Mouse (Mus musculus) heart, adult 18-20 months (tissue): ENCODE results near the gene Alkbh1. TPM values are rescaled to one million over a fixed set of nuclear protein-coding genes. Genes with fewer than 3 reads are reported as not detected.
A peak's percentile ranks its signal among the peaks of the same experiment; 100 is the strongest.

ENCODE experiments used
- DNase-seq, 2 experiments: peaks; one replicate each; pipeline ENCODE4 v3.0.0; 2021 to 2022; ENCODE audit warnings: mixed read lengths in 1 of 2
- total RNA-seq, 2 experiments: library from RNA; stranded (reverse); gene quantifications; 2 replicates each; pipeline ENCODE4 v1.2.3; 2021

Gene Alkbh1
- total RNA-seq, 2 experiments from 2014 or later: 9.8 to 10.6 TPM

DNA sequence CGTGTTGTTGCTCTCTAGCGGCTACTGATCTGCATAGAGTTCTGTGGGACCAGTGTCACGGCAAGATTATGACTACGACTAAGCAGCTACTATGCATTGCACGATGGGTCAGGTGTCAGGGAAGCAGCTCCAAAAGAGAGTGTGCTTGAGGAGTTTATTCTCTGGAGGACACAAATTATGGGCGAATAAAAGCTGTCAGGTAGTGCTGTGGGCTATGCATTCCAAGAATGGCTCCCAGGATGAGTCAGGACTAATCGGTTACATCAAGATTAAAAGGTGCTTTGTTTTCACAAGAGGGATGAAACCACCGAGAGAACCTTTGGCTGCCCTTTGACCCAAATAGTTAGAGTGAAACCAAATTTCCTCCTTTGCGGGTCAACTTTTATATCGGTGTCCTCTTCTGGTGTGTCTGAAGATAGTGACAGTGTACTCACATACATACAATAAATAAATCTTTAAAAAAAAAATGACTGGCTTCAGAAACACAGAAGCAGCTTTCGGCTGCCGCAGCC, 23.8 kb downstream of the Alkbh1 start:
- no peak for DNase-seq

DNA sequence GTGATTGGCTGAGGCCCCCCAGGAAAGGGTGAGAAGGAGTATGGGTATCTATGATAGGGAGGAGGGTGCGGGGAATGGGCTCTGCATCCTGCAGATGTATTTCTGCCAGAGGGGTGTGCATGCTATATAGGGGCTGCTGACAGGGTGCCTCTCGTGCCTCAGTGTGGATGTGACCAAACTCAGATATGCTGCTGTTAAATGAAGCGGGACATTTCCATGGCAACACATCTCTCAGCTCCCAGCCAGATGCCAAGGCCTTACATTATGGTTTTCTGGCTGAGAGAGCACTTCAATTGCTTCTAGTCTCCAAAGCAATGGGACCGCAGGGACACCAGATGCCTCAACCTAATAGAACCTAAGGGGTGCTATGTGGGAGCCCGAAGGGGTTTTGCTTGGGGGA, 24.9 kb downstream of the Alkbh1 start:
- DNase-seq: no peak

DNA sequence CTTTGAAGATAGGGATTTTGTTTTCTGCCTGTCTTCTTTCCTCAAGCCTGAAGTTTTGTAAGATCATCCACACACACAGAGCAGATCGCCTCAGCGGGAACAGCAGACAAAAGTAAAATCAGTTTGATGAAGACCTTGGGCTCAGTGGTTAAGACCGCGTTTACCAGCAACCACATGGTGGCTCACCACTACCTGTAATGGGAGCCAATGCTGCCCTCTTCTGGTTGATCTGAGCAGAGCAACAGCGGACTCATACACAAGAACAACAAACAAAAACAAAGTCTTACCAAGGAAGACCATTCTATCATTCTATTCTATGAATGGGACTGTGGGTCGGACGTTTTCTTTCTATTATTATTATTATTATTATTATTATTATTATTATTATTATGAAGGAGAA, 27.1 kb downstream of the Alkbh1 start:
- peak; percentile 59 to 80 for DNase-seq

DNA sequence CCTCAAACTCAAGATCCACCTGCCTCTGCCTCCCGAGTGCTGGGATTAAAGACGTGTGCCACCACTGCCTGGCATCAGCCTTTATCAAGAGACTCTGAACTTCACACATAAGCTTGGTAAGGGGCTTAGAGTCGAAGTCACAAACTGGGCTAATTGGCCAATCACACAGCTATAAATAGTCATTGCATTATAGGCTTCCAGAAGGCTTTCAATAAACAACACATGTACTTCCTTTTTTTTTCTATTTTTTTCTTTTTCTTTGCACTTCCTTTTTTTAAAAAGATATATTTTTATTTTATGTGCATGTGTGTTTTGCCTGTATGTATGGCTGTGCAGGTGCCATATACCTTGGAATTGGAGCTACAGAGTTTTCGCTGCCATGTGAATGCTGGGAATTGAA, 28.5 kb downstream of the Alkbh1 start:
- no peak for DNase-seq

- DNase-seq: peak; percentile 66 to 89
These were observed 30.5 kb downstream of the Alkbh1 start for GRCm38 (mm10) chr12:87413179-87413790.

- DNase-seq: no peak
These were observed 32.8 kb downstream of the Alkbh1 start for GRCm38 (mm10) chr12:87410999-87411398.

DNA sequence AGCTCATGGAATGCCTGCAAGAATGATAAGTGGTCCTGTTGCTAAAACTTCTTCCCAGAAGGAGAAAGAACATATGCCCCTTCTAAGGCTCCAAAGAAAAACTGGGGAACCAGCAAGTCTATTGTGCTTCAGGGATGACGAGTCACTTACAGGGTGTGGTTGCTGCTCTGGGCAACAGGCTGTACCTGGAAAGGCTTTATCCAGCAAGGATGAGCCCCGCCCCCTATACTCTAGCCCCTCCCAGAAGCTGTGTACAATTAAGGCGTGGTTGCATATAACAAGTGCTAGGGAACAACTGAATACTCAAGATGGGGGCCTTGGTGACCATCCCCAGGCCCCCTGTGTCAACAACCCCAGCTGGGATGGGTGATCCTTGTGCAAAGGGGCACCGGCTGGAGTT, 34.7 kb downstream of the Alkbh1 start:
- no peak for DNase-seq

- DNase-seq: peak; percentile 71 to 85
These were observed 35.8 kb downstream of the Alkbh1 start for GRCm38 (mm10) chr12:87407869-87408605.

DNA sequence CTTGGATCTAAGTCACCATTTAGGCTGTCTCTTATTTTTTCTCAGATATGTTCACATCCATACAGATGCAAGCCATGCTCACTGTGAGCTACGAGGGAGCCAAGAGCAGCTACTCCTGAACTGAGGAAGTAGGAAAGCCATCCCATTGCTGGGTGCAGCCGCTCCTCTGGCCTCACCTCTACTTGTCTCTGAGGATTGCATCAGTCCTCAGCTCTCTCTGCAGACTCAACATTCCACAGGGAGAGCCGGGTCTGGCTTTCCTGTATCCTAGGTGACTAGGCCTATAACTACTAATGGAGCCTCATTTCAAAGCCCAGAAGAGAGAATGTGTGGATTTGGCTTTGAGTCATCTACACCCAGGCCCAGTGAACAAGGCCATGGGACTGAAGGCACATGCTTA, 38.1 kb downstream of the Alkbh1 start:
- DNase-seq: no peak

DNA sequence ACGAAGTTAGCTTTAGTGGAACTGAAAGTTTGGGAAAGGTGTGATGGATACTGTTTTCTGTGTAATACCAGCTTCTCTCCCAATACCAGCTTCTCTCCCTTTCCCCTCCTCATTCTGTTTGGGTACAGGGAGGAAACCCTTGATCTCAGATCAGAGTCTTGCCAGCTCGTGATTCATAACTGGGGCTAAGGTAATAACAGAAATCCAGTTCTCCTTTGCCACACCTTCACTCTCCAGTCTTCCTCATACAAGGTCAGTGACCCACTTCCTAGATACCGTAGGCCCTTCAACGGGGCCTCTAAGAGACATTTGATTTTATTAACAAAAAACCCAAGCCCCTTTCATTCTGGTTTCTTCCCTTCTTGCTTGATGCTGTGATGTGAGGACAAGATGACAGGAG, 38.7 kb downstream of the Alkbh1 start:
- no peak for DNase-seq

- DNase-seq: no peak
These were observed 41.9 kb downstream of the Alkbh1 start for GRCm38 (mm10) chr12:87401883-87402282.

DNA sequence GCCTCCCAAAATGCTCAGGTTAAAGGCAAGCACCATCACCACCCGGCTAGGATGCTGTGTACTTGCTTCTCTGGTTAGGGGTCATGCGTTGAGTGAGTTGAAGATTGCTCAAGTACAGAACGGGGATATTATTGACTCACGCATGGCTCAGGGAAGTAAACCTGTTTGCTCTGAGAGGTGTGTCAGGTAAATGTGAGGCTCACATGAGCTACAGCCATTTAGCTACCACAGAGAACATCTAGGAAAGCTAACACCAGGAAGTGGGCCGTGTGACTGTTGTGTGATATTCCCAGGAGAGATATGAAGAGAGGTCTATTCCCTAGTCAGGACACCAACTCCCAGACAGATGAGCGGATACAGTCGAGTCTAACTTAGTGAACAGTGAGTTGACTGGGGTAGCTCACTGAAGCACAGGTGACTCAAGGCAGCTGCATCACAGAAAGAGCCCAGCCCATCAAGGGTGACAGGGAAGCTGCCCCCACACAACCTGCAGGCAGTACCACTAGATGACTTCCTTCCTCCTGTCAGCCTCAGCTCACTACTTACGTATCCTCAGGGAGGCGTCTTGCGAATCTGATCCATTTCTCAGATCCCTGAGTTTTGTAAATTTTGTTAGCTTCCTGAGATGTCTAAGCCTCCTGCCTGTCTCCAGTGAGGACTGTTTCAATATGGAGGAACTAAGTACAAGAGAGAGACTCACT, 44.5 kb downstream of the Alkbh1 start:
- no peak for DNase-seq

DNA sequence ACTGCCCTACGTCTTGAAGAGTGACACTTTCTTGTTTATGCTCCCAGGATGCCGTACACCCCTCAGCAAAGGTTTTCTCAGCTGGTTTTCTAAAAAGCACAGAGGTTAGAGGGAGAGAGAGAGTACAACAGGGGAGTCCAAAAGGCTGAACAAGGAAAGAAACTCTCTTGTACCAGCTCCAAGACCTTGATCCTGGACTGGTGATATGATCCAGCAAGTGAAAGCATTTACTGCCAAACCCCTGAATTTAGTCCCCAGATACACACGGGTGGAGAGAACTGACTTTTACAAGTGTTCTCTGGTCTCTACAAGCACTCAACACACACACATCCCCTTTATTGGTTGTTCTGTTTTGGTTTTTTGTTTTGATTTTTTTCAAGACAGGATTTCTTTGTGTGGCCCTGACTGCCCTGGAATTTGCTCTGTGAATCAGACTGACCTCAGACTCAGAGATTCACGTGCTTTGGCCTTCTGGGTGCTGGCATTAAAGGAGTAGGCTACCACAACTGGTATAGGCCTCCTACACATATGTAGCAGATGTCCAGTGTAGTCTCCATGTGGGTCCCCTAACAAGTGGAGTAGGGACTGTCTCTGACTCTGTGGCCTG, 45.9 kb downstream of the Alkbh1 start:
- DNase-seq: no peak

- DNase-seq: no peak
These were observed 46.7 kb downstream of the Alkbh1 start for GRCm38 (mm10) chr12:87397126-87397525.

- DNase-seq: no peak
These were observed 49.5 kb downstream of the Alkbh1 start for GRCm38 (mm10) chr12:87394316-87394715.

GRCm38 (mm10) chr12:87393447-87394145, 50.2 kb downstream of the Alkbh1 start:
- peak; percentile 73 to 88 for DNase-seq

- no peak for DNase-seq
These were observed 52.5 kb downstream of the Alkbh1 start for GRCm38 (mm10) chr12:87391355-87391754.

DNA sequence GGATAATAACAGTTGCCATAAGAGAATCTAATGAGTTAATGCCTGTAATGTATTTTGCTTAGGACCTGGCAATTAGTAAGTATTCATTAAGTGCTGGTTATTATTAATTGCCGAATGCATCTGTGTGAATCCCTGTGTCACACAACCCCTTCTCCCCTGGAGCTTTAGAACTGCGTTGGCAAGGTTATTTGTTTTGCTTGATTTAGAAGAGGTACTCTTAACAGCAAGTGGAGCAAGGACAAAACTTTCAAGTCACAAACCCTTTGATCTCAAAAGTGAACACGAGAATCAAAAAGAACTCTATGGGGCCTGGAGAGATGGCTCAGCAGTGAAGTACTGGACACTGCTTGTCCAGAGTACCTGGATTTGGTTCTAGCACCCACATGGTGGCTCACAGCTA, 54.6 kb downstream of the Alkbh1 start:
- DNase-seq: no peak

DNA sequence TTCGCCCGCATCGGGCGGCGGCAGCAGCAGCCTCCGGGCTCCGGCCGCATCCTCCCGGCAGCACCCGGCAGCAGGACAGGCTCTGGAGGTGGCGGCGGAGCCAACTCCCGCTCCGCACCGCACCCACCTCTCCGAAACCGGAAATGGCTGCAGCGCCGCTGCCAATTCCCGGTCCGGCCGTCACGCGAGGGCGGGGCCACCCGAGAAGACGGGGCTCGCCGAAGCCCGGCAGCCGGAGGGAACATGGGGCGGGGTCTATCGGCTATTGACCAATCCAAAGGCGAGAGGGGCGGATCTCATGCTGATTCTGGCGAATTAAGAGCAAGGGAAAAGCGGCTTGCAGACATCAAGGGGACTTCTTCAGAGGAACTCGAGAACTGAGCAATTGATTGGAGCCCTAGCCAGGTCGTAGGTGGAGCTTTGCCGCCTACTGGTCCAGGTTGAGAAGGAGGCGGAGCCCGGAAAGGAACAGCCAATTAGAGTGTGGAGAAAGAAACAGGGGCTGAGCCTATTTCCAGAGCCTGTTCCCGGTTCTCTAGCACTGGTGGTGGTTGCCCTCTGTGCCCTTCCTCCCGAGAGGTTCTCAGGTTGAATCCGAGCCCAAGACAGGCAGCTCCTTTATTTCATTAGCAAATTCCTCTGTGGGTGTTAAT, 55.6 kb downstream of the Alkbh1 start, which contains the start of gene Sptlc2:
Gene Sptlc2 (minus strand): TSS at position 234 of the 653 bp plus-strand sequence.
- peak; percentile 100 for DNase-seq

- peak; percentile 53 for DNase-seq
These were observed 56.4 kb downstream of the Alkbh1 start for GRCm38 (mm10) chr12:87387171-87388121.
